Mouse (Mus musculus): ENCODE results near the gene Tprkb. TPM values are rescaled to one million over a fixed set of nuclear protein-coding genes. Genes with fewer than 3 reads are reported as not detected.
"Not testable (repeated sequence)": the region's sequence is repeated elsewhere in the genome, so short reads cannot be mapped to it uniquely, and the experiment has no call there.

Tprkb gene
- total RNA-seq (2021), result 10 to 100 TPM; 11.8 to 13.1 TPM

GRCm38 (mm10) chr6:85911587-85911986, at the start of gene Tprkb:
Gene Tprkb, plus strand, starts transcription at chr6:85911865.
- intact Hi-C loops (cut with DNase I), result loop anchor here (10.0 kb wide), 1 partner anchor 457 kb away; the partner anchor contains the start of genes Cct7 and Pradc1

GRCm38 (mm10) chr6:85862565-85862964, 49.1 kb upstream of the Tprkb start:
- intact Hi-C loops (cut with DNase I), result no loop called here
- no peak for DNase-seq (ENCODE audit: low spot score)

More at GRCm38 (mm10) chr6:85911587-85911986, at the start of gene Tprkb:
- no peak for DNase-seq (ENCODE audit: low spot score)

- intact Hi-C loops (cut with DNase I), result no loop called here
- DNase-seq (ENCODE audit: low spot score), result no peak
Measured at GRCm38 (mm10) chr6:85863136-85863535, 48.5 kb upstream of the Tprkb start.

GRCm38 (mm10) chr6:85863840-85864239, 47.8 kb upstream of the Tprkb start:
- intact Hi-C loops (cut with DNase I), result no loop called here

GRCm38 (mm10) chr6:85864900-85865639, 46.6 kb upstream of the Tprkb start:
- DNase-seq (ENCODE audit: low spot score); intact Hi-C loops (cut with DNase I): not testable (repeated sequence)

More at GRCm38 (mm10) chr6:85863840-85864239, 47.8 kb upstream of the Tprkb start:
- DNase-seq (ENCODE audit: low spot score), result no peak

- DNase-seq (ENCODE audit: low spot score); intact Hi-C loops (cut with DNase I): not testable (repeated sequence)
Measured at GRCm38 (mm10) chr6:85866166-85866565, 45.5 kb upstream of the Tprkb start.

- DNase-seq (ENCODE audit: low spot score), result not testable (repeated sequence)
Measured at GRCm38 (mm10) chr6:85866995-85867394, 44.7 kb upstream of the Tprkb start.

GRCm38 (mm10) chr6:85867726-85868690, 43.7 kb upstream of the Tprkb start:
- DNase-seq (ENCODE audit: low spot score), result no peak
- intact Hi-C loops (cut with DNase I), result no loop called here

More at GRCm38 (mm10) chr6:85866995-85867394, 44.7 kb upstream of the Tprkb start:
- intact Hi-C loops (cut with DNase I), result not testable (repeated sequence)

GRCm38 (mm10) chr6:85869006-85869405, 42.7 kb upstream of the Tprkb start, which contains the start of gene Nat8f2:
Gene Nat8f2, minus strand, starts transcription at chr6:85869158.
- DNase-seq (ENCODE audit: low spot score); intact Hi-C loops (cut with DNase I): not testable (repeated sequence)

GRCm38 (mm10) chr6:85883246-85883645, 28.4 kb upstream of the Tprkb start:
- intact Hi-C loops (cut with DNase I); DNase-seq (ENCODE audit: low spot score): not testable (repeated sequence)

GRCm38 (mm10) chr6:85884311-85884710, 27.4 kb upstream of the Tprkb start:
- DNase-seq (ENCODE audit: low spot score), result no peak
- intact Hi-C loops (cut with DNase I), result no loop called here

GRCm38 (mm10) chr6:85888961-85889360, 22.7 kb upstream of the Tprkb start:
- no peak for DNase-seq (ENCODE audit: low spot score)
- intact Hi-C loops (cut with DNase I), result no loop called here

GRCm38 (mm10) chr6:85895061-85895648, 16.5 kb upstream of the Tprkb start:
- DNase-seq (ENCODE audit: low spot score), result not testable (repeated sequence)
- intact Hi-C loops (cut with DNase I), result loop anchor here (2.0 kb wide), 1 partner anchor 56 kb away; no protein-coding TSS in a partner anchor

GRCm38 (mm10) chr6:85898596-85899475, 12.8 kb upstream of the Tprkb start:
- intact Hi-C loops (cut with DNase I); DNase-seq (ENCODE audit: low spot score): not testable (repeated sequence)

GRCm38 (mm10) chr6:85902303-85902702, 9.4 kb upstream of the Tprkb start:
- intact Hi-C loops (cut with DNase I), result loop anchor here (10.0 kb wide), 2 partner anchors 248 to 318 kb away; partner anchors contain the start of gene Alms1
- DNase-seq (ENCODE audit: low spot score), result no peak

- intact Hi-C loops (cut with DNase I), result loop anchor here (10.0 kb wide), 2 partner anchors 250 to 320 kb away; partner anchors contain the start of gene Alms1
- peak; percentile 48 for DNase-seq (ENCODE audit: low spot score)
Measured at GRCm38 (mm10) chr6:85904642-85905061, 7.0 kb upstream of the Tprkb start, which contains the start of gene Nat8f4. Gene Nat8f4, minus strand, starts transcription at chr6:85904884.

GRCm38 (mm10) chr6:85906911-85907351, 4.7 kb upstream of the Tprkb start:
- DNase-seq (ENCODE audit: low spot score), result peak; percentile 31
- intact Hi-C loops (cut with DNase I), result loop anchor here (10.0 kb wide), 2 partner anchors 252 to 322 kb away; partner anchors contain the start of gene Alms1

GRCm38 (mm10) chr6:85908341-85908740, 3.3 kb upstream of the Tprkb start:
- no peak for DNase-seq (ENCODE audit: low spot score)
- intact Hi-C loops (cut with DNase I), result loop anchor here (10.0 kb wide), 2 partner anchors 254 to 324 kb away; partner anchors contain the start of gene Alms1

Data from heart, postnatal 25 days (tissue).